Mouse (Mus musculus) heart, postnatal 0 days (tissue): ENCODE results near the gene Actl6b.

ENCODE experiments used
- CTCF ChIP-seq: IDR thresholded peaks from 2 replicates; pipeline ENCODE4 v1.5.1; 2016; ENCODE audit warnings: antibody characterized with exemption, control low read depth, low read depth
- EP300 ChIP-seq: IDR thresholded peaks from 2 replicates; pipeline ENCODE4 v1.6.1; 2016; ENCODE audit warnings: antibody characterized with exemption, low read depth

DNA sequence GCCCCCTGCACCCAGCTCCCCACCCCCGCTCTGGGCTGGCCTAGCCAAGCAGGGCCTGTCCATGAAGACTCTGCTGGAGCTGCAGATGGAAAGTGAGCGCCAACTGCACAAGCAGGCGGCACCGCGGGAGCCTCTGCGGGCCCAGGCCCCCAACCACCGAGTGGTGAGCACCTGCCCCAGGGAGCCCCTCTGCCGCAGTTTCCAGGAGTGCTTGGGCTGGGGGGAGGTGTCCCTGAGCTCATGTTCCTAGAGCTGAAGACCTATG, 29.1 kb upstream of the Actl6b start:
- TF ChIP-seq CTCF (no peak), EP300 (no peak)
